Mouse (Mus musculus): Measurements from ENCODE around the gene Trim31.

- TF ChIP-seq POLR2A (IDR thresholded peaks at IDR 0.05; ENCODE audit: insufficient read length, low read depth): no peak
- no peak for TF ChIP-seq POLR2AphosphoS2 (IDR thresholded peaks at IDR 0.05; ENCODE audit: insufficient read length, low read depth)
- TF ChIP-seq TCF12 (IDR thresholded peaks at IDR 0.05; ENCODE audit: insufficient read depth, poor library complexity, severe bottlenecking): no peak
- no peak for TF ChIP-seq MYOD1 (IDR thresholded peaks at IDR 0.05; ENCODE audit: control insufficient read depth in 1 of 3, insufficient read length in 2 of 3, low read depth in 2 of 3)
- no peak for TF ChIP-seq MAX (IDR thresholded peaks at IDR 0.05; ENCODE audit: low read depth)
- no peak for TF ChIP-seq E2F4 (IDR thresholded peaks at IDR 0.05; ENCODE audit: insufficient read depth)
These were observed 25.6 kb downstream of the Trim31 start for GRCm38 (mm10) chr17:36923491-36923890.

Data from myocyte (in vitro differentiated cells).